Mouse (Mus musculus): ENCODE data around the gene Mycl. TPM values are rescaled to one million over a fixed set of nuclear protein-coding genes. Genes with fewer than 3 reads are reported as not detected.

The Mycl gene
- polyA plus RNA-seq (2014; fragmentation: Illumina TruSeq; extraction: RNeasy Lipid Tissue Mini Kit (QIAGEN cat#74804); ENCODE audit: low read depth, low replicate concordance), result 0.11 TPM

GRCm38 (mm10) chr4:122995404-122996220 is at the start of gene Mycl:
Gene Mycl, plus strand, starts transcription at chr4:122995652.

GRCm38 (mm10) chr4:122961100-122961567 is 34.3 kb upstream of the Mycl start, which contains the start of gene Mfsd2a:
Gene Mfsd2a, minus strand, starts transcription at chr4:122961188.

GRCm38 (mm10) chr4:123016451-123016957 is 21.1 kb downstream of the Mycl start, which contains the start of gene Trit1:
Gene Trit1, plus strand, starts transcription at chr4:123016597.

Other genes with a start within 250 kb of the Mycl start
- gene Ppt1, start 159.4 kb upstream of the Mycl start, polyA plus RNA-seq (2014; fragmentation: Illumina TruSeq; extraction: RNeasy Lipid Tissue Mini Kit (QIAGEN cat#74804); ENCODE audit: low read depth, low replicate concordance), result 370 TPM
- 55.2 TPM for gene Cap1, start 109.6 kb upstream of the Mycl start, polyA plus RNA-seq (2014; fragmentation: Illumina TruSeq; extraction: RNeasy Lipid Tissue Mini Kit (QIAGEN cat#74804); ENCODE audit: low read depth, low replicate concordance)
- 0.39 TPM for gene Mfsd2a, start 34.5 kb upstream of the Mycl start, polyA plus RNA-seq (2014; fragmentation: Illumina TruSeq; extraction: RNeasy Lipid Tissue Mini Kit (QIAGEN cat#74804); ENCODE audit: low read depth, low replicate concordance)
- gene Trit1, start 20.9 kb downstream of the Mycl start, polyA plus RNA-seq (2014; fragmentation: Illumina TruSeq; extraction: RNeasy Lipid Tissue Mini Kit (QIAGEN cat#74804); ENCODE audit: low read depth, low replicate concordance), result 8.9 TPM
- gene Bmp8b, start 109.5 kb downstream of the Mycl start, polyA plus RNA-seq (2014; fragmentation: Illumina TruSeq; extraction: RNeasy Lipid Tissue Mini Kit (QIAGEN cat#74804); ENCODE audit: low read depth, low replicate concordance), result 1.1 TPM
- gene Oxct2b, start 120.6 kb downstream of the Mycl start, polyA plus RNA-seq (2014; fragmentation: Illumina TruSeq; extraction: RNeasy Lipid Tissue Mini Kit (QIAGEN cat#74804); ENCODE audit: low read depth, low replicate concordance), result 7.1 TPM
- gene Ppie, start 144.3 kb downstream of the Mycl start, polyA plus RNA-seq (2014; fragmentation: Illumina TruSeq; extraction: RNeasy Lipid Tissue Mini Kit (QIAGEN cat#74804); ENCODE audit: low read depth, low replicate concordance), result 11.0 TPM
- gene Hpcal4, start 187.6 kb downstream of the Mycl start, polyA plus RNA-seq (2014; fragmentation: Illumina TruSeq; extraction: RNeasy Lipid Tissue Mini Kit (QIAGEN cat#74804); ENCODE audit: low read depth, low replicate concordance), result 4.0 TPM
- not detected for gene Nt5c1a, start 205.9 kb downstream of the Mycl start, polyA plus RNA-seq (2014; fragmentation: Illumina TruSeq; extraction: RNeasy Lipid Tissue Mini Kit (QIAGEN cat#74804); ENCODE audit: low read depth, low replicate concordance)
- 0.48 TPM for gene Heyl, start 237.9 kb downstream of the Mycl start, polyA plus RNA-seq (2014; fragmentation: Illumina TruSeq; extraction: RNeasy Lipid Tissue Mini Kit (QIAGEN cat#74804); ENCODE audit: low read depth, low replicate concordance)